Mouse (Mus musculus) liver, postnatal 0 days (tissue): Measurements from ENCODE around the gene Bach2. TPM values are rescaled to one million over a fixed set of nuclear protein-coding genes. Genes with fewer than 3 reads are reported as not detected.
A peak's percentile ranks its signal among the peaks of the same experiment; 100 is the strongest.

Source experiments
- ATAC-seq: fragments of 200-750 bp; cut with Nextera tagmentation; 2 replicates; pipeline ENCODE4 v1.8.0; 2017; ENCODE audit warnings: mild to moderate bottlenecking, moderate library complexity
- DNase-seq: peaks from one replicate; pipeline ENCODE4 v3.0.0-alpha.2; 2016
- H3K27ac ChIP-seq: fragments of 300-500 bp; sonication (generic); 2 replicates; pipeline ENCODE4 v1.5.1; 2014; ENCODE audit warnings: antibody characterized with exemption, moderate library complexity, mild to moderate bottlenecking, low read depth
- H3K27me3 ChIP-seq: fragments of 300-500 bp; sonication (generic); 2 replicates; pipeline ENCODE4 v1.6.1; 2014; ENCODE audit warnings: low read length, control low read depth, mixed read lengths; ENCODE audit not compliant: insufficient read depth
- H3K36me3 ChIP-seq: fragments of 300-500 bp; sonication (generic); replicated peaks from 2 replicates; pipeline ENCODE4 v1.6.1; 2014; ENCODE audit warnings: mild to moderate bottlenecking, control low read depth, low read length, moderate library complexity, mixed read lengths; ENCODE audit not compliant: insufficient read depth
- H3K4me1 ChIP-seq: fragments of 300-500 bp; sonication (generic); 2 replicates; pipeline ENCODE4 v1.6.1; 2014; ENCODE audit warnings: antibody characterized with exemption, mild to moderate bottlenecking, control low read depth; ENCODE audit not compliant: insufficient read depth
- H3K4me2 ChIP-seq: fragments of 300-500 bp; sonication (generic); 2 replicates; pipeline ENCODE4 v1.6.1; 2014; ENCODE audit warnings: low read depth, mild to moderate bottlenecking, low read length, moderate library complexity, mixed read lengths
- H3K4me3 ChIP-seq: fragments of 300-500 bp; sonication (generic); 2 replicates; pipeline ENCODE4 v1.5.1; 2014; ENCODE audit warnings: low read depth, low read length
- H3K9ac ChIP-seq: fragments of 300-500 bp; sonication (generic); replicated peaks from 2 replicates; pipeline ENCODE4 v1.6.1; 2014; ENCODE audit warnings: mild to moderate bottlenecking, moderate library complexity
- H3K9me3 ChIP-seq: fragments of 300-500 bp; sonication (generic); 2 replicates; pipeline ENCODE4 v1.6.1; 2016; ENCODE audit warnings: mild to moderate bottlenecking, control low read depth, low read length, mixed read lengths
- CTCF ChIP-seq: sonication (generic); IDR thresholded peaks from 2 replicates; pipeline ENCODE4 v1.5.1; 2016; ENCODE audit warnings: antibody characterized with exemption, low read depth
- EP300 ChIP-seq: IDR thresholded peaks from 2 replicates; pipeline ENCODE4 v1.6.1; 2016; ENCODE audit warnings: antibody characterized with exemption, low read depth, mild to moderate bottlenecking
- WGBS: fragments of 180-500 bp; shearing (Covaris S2); extraction: QIAGEN DNeasy Blood & Tissue Kit; methylation state at CpG from one replicate; pipeline ENCODE4 v1.1.7; 2014; ENCODE audit not compliant: insufficient replicate concordance; 5-methylcytosine and 5-hydroxymethylcytosine counted together
- polyA plus RNA-seq: library from polyadenylated mRNA; unstranded; fragments of >200 nt; fragmentation: Nextera tagmentation; extraction: Ambion mirVana; gene quantifications from 2 replicates; pipeline ENCODE4 v1.2.1, GENCODE M21; 2015

Bach2 gene
- polyA plus RNA-seq, 1 experiment from 2014 or later: 4.3 TPM

DNA sequence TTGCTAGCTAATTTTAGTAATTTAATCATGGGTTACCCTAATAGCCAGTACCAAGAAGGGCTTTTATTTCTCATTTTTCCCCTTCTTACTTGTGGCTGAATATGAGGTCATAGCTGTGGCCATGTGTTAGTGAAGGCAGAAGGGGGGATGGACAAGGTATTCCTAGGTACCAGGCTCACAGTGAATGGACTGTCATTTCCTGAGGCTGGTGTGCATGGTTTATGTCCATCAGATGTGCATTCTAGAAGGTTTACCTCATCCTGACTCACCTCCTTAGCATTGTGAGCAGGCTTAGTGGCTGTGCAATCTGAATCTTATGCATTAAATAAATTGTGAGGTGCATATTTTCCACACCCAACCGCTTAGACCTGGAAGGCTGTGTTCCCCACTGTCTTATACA is 81.4 kb downstream of the Bach2 start:
- Histone ChIP-seq H3K9me3 (no peaks in the 10 kb centered on the region), H3K4me2 (no peak overlapping the region), H3K36me3 (0 out of 2 replicates have a peak, but pooled peaks cover 3% of the 10 kb centered on the region), H3K27ac (no peak overlapping the region), H3K4me1 (no peaks in the 10 kb centered on the region; the same call in 1 of the 2 replicates), H3K9ac (no peak overlapping the region), H3K4me3 (no peak overlapping the region), H3K27me3 (no peaks in the 10 kb centered on the region)
- no peak for ATAC-seq
- no peak for DNase-seq
- 90% methylated on average over 1 of the region's 1 CpGs for WGBS
- TF ChIP-seq EP300: no peak

DNA sequence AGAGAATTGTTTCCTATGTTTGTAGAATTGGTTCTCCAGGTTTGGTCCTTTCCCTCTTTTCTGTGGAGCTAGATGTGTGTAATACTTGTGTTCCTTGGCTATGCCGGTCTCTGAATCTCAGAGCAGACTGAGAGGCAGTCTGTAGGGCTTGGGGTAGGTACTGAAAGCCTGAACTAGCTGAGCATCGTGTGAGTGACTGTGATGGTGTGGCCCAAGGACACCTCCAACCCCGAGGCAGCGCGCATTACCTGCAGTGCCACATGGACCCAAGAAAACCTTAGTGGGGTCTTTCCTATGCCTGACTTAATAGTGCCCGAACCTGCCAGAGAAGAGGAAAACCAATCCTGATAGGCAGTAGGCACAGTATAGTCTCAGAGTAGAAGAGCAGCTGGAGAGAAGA is 85.5 kb downstream of the Bach2 start:
- H3K4me2 ChIP-seq: no peak overlapping the region
- ATAC-seq: no peak
- no peaks in the 10 kb centered on the region for H3K9me3 ChIP-seq
- H3K27ac ChIP-seq: no peak overlapping the region
- no peak overlapping the region for H3K9ac ChIP-seq
- H3K36me3 ChIP-seq: no peaks in the 10 kb centered on the region
- WGBS: 86% methylated on average over 6 of the region's 6 CpGs
- H3K4me3 ChIP-seq: no peak overlapping the region
- TF ChIP-seq EP300 (no peak), CTCF (no peak)
- DNase-seq: peak; percentile 8
- H3K27me3 ChIP-seq: no peaks in the 10 kb centered on the region
- peaks cover 4% of the 10 kb centered on the region; the same call in 1 of the 2 replicates for H3K4me1 ChIP-seq

DNA sequence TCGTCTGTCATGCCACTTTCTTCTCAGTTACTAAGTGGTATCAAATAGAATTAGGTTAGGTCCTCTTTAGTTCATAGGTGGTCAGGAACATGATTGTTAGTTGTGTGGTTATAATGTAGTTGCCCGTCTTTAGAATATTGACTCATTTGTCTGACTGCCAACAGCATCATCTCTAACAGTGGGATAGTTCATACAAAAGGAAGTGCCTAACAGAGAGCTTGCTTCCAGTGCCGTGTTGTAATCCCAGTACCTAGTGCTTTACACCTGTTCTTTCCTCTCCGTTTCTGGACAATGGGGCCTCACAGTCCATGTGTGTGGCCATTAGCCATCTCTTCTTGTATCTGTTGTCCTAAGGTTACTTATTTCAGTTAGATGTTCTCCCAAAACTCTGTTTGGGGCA is 86.4 kb downstream of the Bach2 start:
- Histone ChIP-seq H3K27me3 (no peaks in the 10 kb centered on the region), H3K27ac (no peak overlapping the region), H3K4me1 (peaks cover 5% of the 10 kb centered on the region; the same call in 1 of the 2 replicates), H3K36me3 (no peaks in the 10 kb centered on the region), H3K9me3 (no peaks in the 10 kb centered on the region), H3K4me2 (no peak overlapping the region), H3K4me3 (no peak overlapping the region), H3K9ac (no peak overlapping the region)
- WGBS: 77% methylated on average over 4 of the region's 4 CpGs
- ATAC-seq: no peak
- DNase-seq: no peak
- no peak for TF ChIP-seq EP300
- no peak for TF ChIP-seq CTCF

DNA sequence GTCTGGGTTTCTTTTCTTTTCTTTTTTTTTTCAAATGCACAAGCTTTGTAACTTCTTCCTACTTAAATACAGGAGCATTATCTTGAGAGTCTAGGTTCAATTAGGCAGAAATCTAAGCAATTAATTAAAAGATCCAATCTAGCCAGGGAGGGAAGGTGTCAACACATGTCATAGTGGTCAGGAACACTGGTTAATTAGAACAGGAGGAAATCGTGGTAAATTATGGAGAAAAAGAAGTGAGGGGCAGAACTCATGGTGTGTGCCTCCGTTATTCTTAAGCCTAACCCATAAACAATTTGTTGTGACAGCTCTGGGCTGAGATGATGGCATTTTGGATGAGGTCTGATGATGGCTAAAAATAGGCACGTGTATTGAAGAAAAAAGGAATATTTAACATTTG is 87.0 kb downstream of the Bach2 start:
- H3K9me3 ChIP-seq: no peaks in the 10 kb centered on the region
- H3K4me2 ChIP-seq: no peak overlapping the region
- WGBS: 52% methylated on average over 3 of the region's 3 CpGs
- ATAC-seq (no peak), DNase-seq (no peak)
- H3K9ac ChIP-seq: no peak overlapping the region
- no peak overlapping the region for H3K27ac ChIP-seq
- H3K27me3 ChIP-seq: no peaks in the 10 kb centered on the region
- H3K4me1 ChIP-seq: peaks cover 10% of the 10 kb centered on the region; the same call in 1 of the 2 replicates
- no peak overlapping the region for H3K4me3 ChIP-seq
- TF ChIP-seq CTCF (no peak), EP300 (no peak)
- no peaks in the 10 kb centered on the region for H3K36me3 ChIP-seq

DNA sequence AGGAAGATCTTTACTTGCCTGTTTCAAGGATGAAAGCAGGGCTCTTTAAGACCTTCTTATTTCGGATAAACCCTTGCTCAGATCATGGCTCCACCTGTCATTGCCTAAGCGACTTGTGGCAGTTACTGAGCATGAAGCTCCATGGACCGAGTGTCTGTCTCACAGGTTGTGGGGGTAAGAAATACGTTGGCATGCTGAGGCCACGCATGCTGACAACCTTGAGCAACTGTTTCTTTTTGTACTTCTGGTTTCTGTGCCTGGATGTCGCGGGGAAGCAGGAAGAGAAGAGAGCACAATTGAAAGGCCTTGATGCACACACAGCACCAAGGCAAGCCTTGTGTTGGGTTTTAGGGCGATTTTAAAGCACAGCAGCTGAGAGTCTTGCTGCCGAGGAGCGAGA is 87.7 kb downstream of the Bach2 start:
- WGBS: 60% methylated on average over 10 of the region's 10 CpGs
- Histone ChIP-seq H3K4me3 (no peak overlapping the region), H3K4me2 (no peak overlapping the region), H3K27me3 (no peaks in the 10 kb centered on the region), H3K27ac (no peak overlapping the region), H3K36me3 (no peaks in the 10 kb centered on the region), H3K9ac (no peak overlapping the region), H3K9me3 (no peaks in the 10 kb centered on the region), H3K4me1 (peaks cover 14% of the 10 kb centered on the region; the same call in 1 of the 2 replicates)
- ATAC-seq: no peak
- DNase-seq: no peak
- TF ChIP-seq EP300 (no peak), CTCF (no peak)

DNA sequence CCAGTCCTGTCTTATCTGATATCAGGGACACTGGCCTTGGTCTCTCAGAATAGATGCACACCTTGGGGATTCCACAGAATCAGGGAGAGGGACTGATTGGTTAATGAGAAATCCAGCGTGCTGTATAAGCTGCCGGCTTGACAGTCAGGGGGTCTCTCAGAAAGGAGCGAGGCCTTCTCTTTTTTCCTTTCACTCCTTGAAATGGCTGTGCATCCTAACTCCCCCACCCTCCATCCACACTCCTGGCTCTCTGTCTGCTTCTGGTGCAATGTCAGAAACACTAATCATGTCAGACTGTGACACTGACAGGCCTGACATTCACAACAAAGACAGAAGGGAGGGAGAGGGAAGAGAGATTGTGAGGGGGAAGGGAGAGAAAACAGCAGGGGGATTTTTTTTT is 88.3 kb downstream of the Bach2 start:
- Histone ChIP-seq H3K4me3 (no peak overlapping the region), H3K27me3 (no peaks in the 10 kb centered on the region), H3K4me1 (peaks cover 14% of the 10 kb centered on the region; the same call in 1 of the 2 replicates), H3K9ac (no peak overlapping the region), H3K36me3 (no peaks in the 10 kb centered on the region), H3K9me3 (no peaks in the 10 kb centered on the region), H3K27ac (no peak overlapping the region), H3K4me2 (no peak overlapping the region)
- DNase-seq (no peak), ATAC-seq (no peak)
- WGBS: 61% methylated on average over 3 of the region's 3 CpGs
- TF ChIP-seq EP300 (no peak), CTCF (no peak)

DNA sequence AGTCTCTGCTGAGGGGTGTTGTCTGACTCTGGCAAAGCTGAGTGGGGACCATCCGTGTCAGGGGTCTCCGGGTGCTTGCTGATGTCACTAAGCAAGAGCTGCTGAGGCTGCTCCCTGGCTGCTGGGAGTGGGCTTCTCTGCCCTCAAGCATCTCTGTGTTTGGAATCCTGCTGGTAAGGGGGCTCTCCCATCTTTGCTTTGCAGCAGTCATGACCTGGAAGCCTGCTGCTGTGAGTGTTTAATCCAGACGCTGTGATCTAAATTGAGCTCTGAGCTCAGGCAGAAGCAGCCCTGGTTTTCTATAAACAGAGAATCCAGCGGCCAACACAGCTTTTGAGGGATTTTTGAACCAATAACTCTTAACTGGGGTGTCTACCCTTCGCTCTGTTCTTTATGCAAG is 89.0 kb downstream of the Bach2 start:
- TF ChIP-seq EP300: no peak
- TF ChIP-seq CTCF: no peak
- WGBS: 68% methylated on average over 5 of the region's 5 CpGs
- no peak for ATAC-seq
- DNase-seq: no peak
- Histone ChIP-seq H3K36me3 (no peaks in the 10 kb centered on the region), H3K4me1 (peaks cover 14% of the 10 kb centered on the region; the same call in 1 of the 2 replicates), H3K9me3 (no peaks in the 10 kb centered on the region), H3K4me2 (no peak overlapping the region), H3K9ac (no peak overlapping the region), H3K4me3 (no peak overlapping the region), H3K27ac (no peak overlapping the region), H3K27me3 (no peaks in the 10 kb centered on the region)
